Mouse (Mus musculus): ENCODE measurements around the gene Glce.

DNA sequence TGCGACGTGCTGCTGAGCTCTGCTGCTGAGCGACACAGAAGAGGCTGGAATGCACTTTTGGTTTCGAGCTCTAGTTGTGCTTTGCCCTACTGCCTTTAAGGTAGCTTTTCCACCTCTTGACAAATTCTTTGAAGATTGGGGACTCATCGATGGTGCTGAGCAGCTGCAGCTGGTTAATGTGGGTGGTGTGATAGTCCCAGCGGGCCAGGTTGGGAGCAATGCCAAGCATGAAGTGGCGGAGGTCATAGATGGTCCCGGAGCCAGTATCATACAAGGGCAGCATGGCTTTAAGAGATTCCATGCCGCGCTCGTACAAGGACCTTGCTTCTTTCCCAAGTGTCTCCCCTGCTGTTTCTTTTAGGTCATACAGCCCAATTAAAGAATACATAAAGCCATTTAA, 62.5 kb downstream of the Glce start:
- TF ChIP-seq CTCF (IDR thresholded peaks at IDR 0.05; ENCODE audit: low read depth, low read length) (no peak), POLR2A (IDR thresholded peaks at IDR 0.05; ENCODE audit: extremely low read depth, insufficient read depth, low read length) (no peak)
